14 mouse cellular contexts compared by ENCODE assay signal in the genomic region with DNA sequence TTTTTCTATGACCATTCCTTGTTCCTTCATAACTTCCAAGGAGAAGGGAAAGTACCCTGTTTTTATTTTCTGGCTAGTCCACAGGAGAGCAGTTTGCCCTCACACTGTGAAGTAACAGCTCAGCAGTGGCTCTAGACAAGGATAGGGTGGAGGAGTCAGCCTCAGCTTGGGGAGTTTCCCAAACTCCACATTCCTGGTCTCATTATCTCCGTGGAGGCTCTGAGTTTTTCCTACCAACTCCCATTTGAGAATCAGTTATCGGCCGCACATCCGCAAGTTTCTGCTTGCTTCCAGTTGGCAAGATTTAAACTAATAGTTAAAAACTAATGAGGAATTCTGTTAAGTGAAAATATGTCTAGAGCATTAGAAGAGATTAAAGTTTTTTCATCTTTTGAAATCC. TPM values are rescaled to one million over a fixed set of nuclear protein-coding genes. Genes with fewer than 3 reads are reported as not detected.
DNase-seq lines count a peak whose midpoint lies in the region.
"Had no signal": no experiment of that assay in that cellular context is flagged by ENCODE, and none has a peak within 500 bp of the region (broad histone marks: within the 10 kb centered on the region; RNA-seq: fewer than 3 reads in every experiment).

No protein-coding gene starts in this region.

- peak; percentile 48 for DNase-seq in kidney, postnatal 10 days
- no peak for DNase-seq in kidney, adult 9 months
- peak; percentile 26 for DNase-seq in ovary, postnatal 36 days (ENCODE audit: low spot score)
- DNase-seq in ovary, postnatal 10 days (ENCODE audit: low spot score), result no peak
- peak; percentile 25 to 32 for DNase-seq in heart, postnatal 14 days
- DNase-seq in cerebellum, postnatal 4 days (ENCODE audit: low spot score in 2 of 2), result no peak
- no peak for DNase-seq in left cerebral cortex, postnatal 10 days (ENCODE audit: extremely low spot score in 1 of 2, low spot score in 2 of 2)
- DNase-seq: adrenal gland, adult 2 months; cerebellum, adult 8-10 months; liver, postnatal 0 days; right cerebral cortex, postnatal 4 days; thymus, postnatal 25 days had no signal

- intact Hi-C loops in heart, postnatal 14 days (cut with DNase I), result loop anchor here (2.0 kb wide), 1 partner anchor 54 kb away; a partner anchor contains a TSS
- intact Hi-C loops in left cerebral cortex, postnatal 10 days (cut with DNase I), result no loop called here

RNA-seq across cellular contexts. Expression of a gene that starts 55.2 kb away (rescaled TPM):
- total RNA-seq in heart, postnatal 14 days (2021), result 10 to 100 TPM; 21.0 to 21.5 TPM
- total RNA-seq in left cerebral cortex, postnatal 10 days (2021), result not detected
- total RNA-seq: layer of hippocampus, adult 8-10 months; left cerebral cortex, postnatal 36 days had no signal

Comparison
In these comparisons a context has a peak if more than half of its experiments do, and no peak if none do; other contexts are left out.
1. DNase-seq: peak in kidney, postnatal 10 days (single experiment), ovary, postnatal 36 days (single experiment) and heart, postnatal 14 days (2 of 2); none in kidney, adult 9 months (single experiment), ovary, postnatal 10 days (single experiment), cerebellum, postnatal 4 days (0 of 2) and left cerebral cortex, postnatal 10 days (0 of 2).
2. RNA of a gene that starts 55.2 kb away (total RNA-seq): 21.0 to 21.5 TPM in heart, postnatal 14 days; not detected in left cerebral cortex, postnatal 10 days; every median in the first group is over 10 times any median in the second.